Mouse (Mus musculus): ENCODE measurements at regions not wholly inside any gene's neighbourhood (a gene's known extent, or its start where the extent isn't known, plus 50 kb on each side); places are given as distances from the start of the nearest gene placed in this dataset.
A peak's percentile ranks its signal among the peaks of the same experiment; 100 is the strongest.

GRCm38 (mm10) chr15:36378640-36379039 lies 628.9 kb downstream of the Zfp706 start:
- no peak for DNase-seq

- DNase-seq, result no peak
These were observed 631.0 kb downstream of the Zfp706 start for GRCm38 (mm10) chr15:36376551-36376950.

- no peak for DNase-seq
These were observed 632.1 kb downstream of the Zfp706 start for GRCm38 (mm10) chr15:36375549-36375885.

GRCm38 (mm10) chr15:36374732-36375548 lies 632.6 kb downstream of the Zfp706 start:
- peak; percentile 28 to 35 for DNase-seq

- no peak for DNase-seq
These were observed 633.5 kb downstream of the Zfp706 start for GRCm38 (mm10) chr15:36373900-36374611.

GRCm38 (mm10) chr15:36373481-36373880 lies 634.1 kb downstream of the Zfp706 start:
- no peak for DNase-seq

GRCm38 (mm10) chr15:36371382-36371781 lies 636.2 kb downstream of the Zfp706 start:
- DNase-seq, result no peak

- no peak for DNase-seq
These were observed 636.7 kb downstream of the Zfp706 start for GRCm38 (mm10) chr15:36370906-36371305.

GRCm38 (mm10) chr15:36367296-36367695 lies 640.3 kb downstream of the Zfp706 start:
- no peak for DNase-seq

GRCm38 (mm10) chr15:36364757-36365156 lies 642.8 kb downstream of the Zfp706 start:
- no peak for DNase-seq

GRCm38 (mm10) chr15:36364062-36364461 lies 643.5 kb downstream of the Zfp706 start:
- DNase-seq, result no peak

GRCm38 (mm10) chr15:36362911-36363565 lies 644.5 kb downstream of the Zfp706 start:
- DNase-seq, result no peak

- DNase-seq, result no peak
These were observed 645.9 kb downstream of the Zfp706 start for GRCm38 (mm10) chr15:36361522-36362148.

- DNase-seq, result no peak
These were observed 646.7 kb downstream of the Zfp706 start for GRCm38 (mm10) chr15:36360694-36361521.

- no peak for DNase-seq
These were observed 651.7 kb downstream of the Zfp706 start for GRCm38 (mm10) chr15:36355851-36356250.

- DNase-seq, result no peak
These were observed 653.0 kb downstream of the Zfp706 start for GRCm38 (mm10) chr15:36354545-36354944.

- DNase-seq, result no peak
These were observed 653.8 kb downstream of the Zfp706 start for GRCm38 (mm10) chr15:36353793-36354192.

GRCm38 (mm10) chr15:36352929-36353328 lies 654.6 kb downstream of the Zfp706 start:
- no peak for DNase-seq

GRCm38 (mm10) chr15:36351693-36352092 lies 655.9 kb downstream of the Zfp706 start:
- DNase-seq, result no peak

- no peak for DNase-seq
These were observed 659.2 kb downstream of the Zfp706 start for GRCm38 (mm10) chr15:36348348-36348747.

GRCm38 (mm10) chr15:36347333-36347845 lies 660.2 kb downstream of the Zfp706 start:
- DNase-seq, result no peak

- no peak for DNase-seq
These were observed 661.4 kb downstream of the Zfp706 start for GRCm38 (mm10) chr15:36346126-36346525.
